Mouse (Mus musculus) heart, embryonic 16.5 days (tissue): ENCODE measurements around the gene Arhgap23. TPM values are rescaled to one million over a fixed set of nuclear protein-coding genes. Genes with fewer than 3 reads are reported as not detected.

Source experiments
- ATAC-seq: fragments of 200-750 bp; cut with Nextera tagmentation; replicated peaks from 2 replicates; pipeline ENCODE4 v1.8.0; 2017; ENCODE audit warnings: moderate number of reproducible peaks; ENCODE audit not compliant: insufficient read depth, low FRiP score; ENCODE audit errors: extremely low read depth
- H3K27ac ChIP-seq: fragments of 300-500 bp; sonication (generic); 2 replicates; pipeline ENCODE4 v1.5.1; 2014; ENCODE audit warnings: mild to moderate bottlenecking, low read length, control low read depth, moderate library complexity
- H3K27me3 ChIP-seq: fragments of 300-500 bp; sonication (generic); 2 replicates; pipeline ENCODE4 v1.6.1; 2014; ENCODE audit warnings: low read length, mixed read lengths; ENCODE audit not compliant: control insufficient read depth, insufficient read depth
- H3K36me3 ChIP-seq: fragments of 300-500 bp; sonication (generic); 2 replicates; pipeline ENCODE4 v1.6.1; 2014; ENCODE audit not compliant: control insufficient read depth, insufficient read depth
- H3K4me1 ChIP-seq: fragments of 300-500 bp; sonication (generic); 2 replicates; pipeline ENCODE4 v1.6.1; 2014; ENCODE audit warnings: low read length, mixed read lengths; ENCODE audit not compliant: control insufficient read depth, insufficient read depth
- H3K4me2 ChIP-seq: fragments of 300-500 bp; sonication (generic); 2 replicates; pipeline ENCODE4 v1.6.1; 2014; ENCODE audit warnings: low read depth, mild to moderate bottlenecking, control low read depth, low read length
- H3K4me3 ChIP-seq: fragments of 300-500 bp; sonication (generic); 2 replicates; pipeline ENCODE4 v1.5.1; 2014; ENCODE audit warnings: mild to moderate bottlenecking, control low read depth, low read length
- H3K9ac ChIP-seq: fragments of 300-500 bp; sonication (generic); 2 replicates; pipeline ENCODE4 v1.6.1; 2014; ENCODE audit warnings: low read length, control low read depth
- H3K9me3 ChIP-seq: fragments of 300-500 bp; sonication (generic); replicated peaks from 2 replicates; pipeline ENCODE4 v1.6.1; 2016; ENCODE audit warnings: low read length; ENCODE audit not compliant: control insufficient read depth
- WGBS: fragments of 180-500 bp; shearing (Covaris S2); extraction: QIAGEN DNeasy Blood & Tissue Kit; methylation state at CpG from one replicate; pipeline ENCODE4 v1.1.7; 2014; 5-methylcytosine and 5-hydroxymethylcytosine counted together
- polyA plus RNA-seq: library from polyadenylated mRNA; unstranded; fragments of >200 nt; fragmentation: Nextera tagmentation; extraction: Ambion mirVana; gene quantifications from 2 replicates; pipeline ENCODE4 v1.2.1, GENCODE M21; 2015

The Arhgap23 gene
- polyA plus RNA-seq, 1 experiment from 2014 or later, result 5.5 TPM

DNA sequence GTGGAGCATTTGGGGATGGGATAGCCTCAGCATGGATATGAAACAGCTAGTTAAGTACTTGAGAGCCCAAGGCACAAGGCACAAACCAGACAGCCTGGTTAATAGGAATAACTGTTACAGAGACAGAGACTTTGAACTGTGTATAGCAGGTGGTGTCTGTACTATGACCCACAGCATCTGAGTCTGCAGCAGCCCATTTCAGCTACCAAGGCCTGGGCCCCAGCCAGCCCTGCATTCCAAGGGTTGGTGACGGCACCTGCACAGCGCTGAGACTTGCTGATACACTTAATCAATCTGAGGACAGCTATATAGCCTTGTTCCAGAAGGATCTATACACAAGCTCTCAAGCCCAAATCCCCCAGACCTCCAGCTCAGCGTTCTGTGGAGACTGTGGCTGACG is 82.2 kb downstream of the Arhgap23 start:
- H3K36me3 ChIP-seq, result peaks cover 58% of the 10 kb centered on the region
- H3K27me3 ChIP-seq, result no peaks in the 10 kb centered on the region; the same call in none of the 2 replicates
- H3K4me3 ChIP-seq, result no peak overlapping the region
- ATAC-seq, result no peak
- H3K27ac ChIP-seq, result no peak overlapping the region
- H3K4me2 ChIP-seq, result no peak overlapping the region
- peaks cover 4% of the 10 kb centered on the region; the same call in 1 of the 2 replicates for H3K9me3 ChIP-seq
- 91% methylated on average over 4 of the region's 4 CpGs for WGBS
- peaks cover 2% of the 10 kb centered on the region; the same call in 1 of the 2 replicates for H3K4me1 ChIP-seq
- no peak overlapping the region for H3K9ac ChIP-seq

DNA sequence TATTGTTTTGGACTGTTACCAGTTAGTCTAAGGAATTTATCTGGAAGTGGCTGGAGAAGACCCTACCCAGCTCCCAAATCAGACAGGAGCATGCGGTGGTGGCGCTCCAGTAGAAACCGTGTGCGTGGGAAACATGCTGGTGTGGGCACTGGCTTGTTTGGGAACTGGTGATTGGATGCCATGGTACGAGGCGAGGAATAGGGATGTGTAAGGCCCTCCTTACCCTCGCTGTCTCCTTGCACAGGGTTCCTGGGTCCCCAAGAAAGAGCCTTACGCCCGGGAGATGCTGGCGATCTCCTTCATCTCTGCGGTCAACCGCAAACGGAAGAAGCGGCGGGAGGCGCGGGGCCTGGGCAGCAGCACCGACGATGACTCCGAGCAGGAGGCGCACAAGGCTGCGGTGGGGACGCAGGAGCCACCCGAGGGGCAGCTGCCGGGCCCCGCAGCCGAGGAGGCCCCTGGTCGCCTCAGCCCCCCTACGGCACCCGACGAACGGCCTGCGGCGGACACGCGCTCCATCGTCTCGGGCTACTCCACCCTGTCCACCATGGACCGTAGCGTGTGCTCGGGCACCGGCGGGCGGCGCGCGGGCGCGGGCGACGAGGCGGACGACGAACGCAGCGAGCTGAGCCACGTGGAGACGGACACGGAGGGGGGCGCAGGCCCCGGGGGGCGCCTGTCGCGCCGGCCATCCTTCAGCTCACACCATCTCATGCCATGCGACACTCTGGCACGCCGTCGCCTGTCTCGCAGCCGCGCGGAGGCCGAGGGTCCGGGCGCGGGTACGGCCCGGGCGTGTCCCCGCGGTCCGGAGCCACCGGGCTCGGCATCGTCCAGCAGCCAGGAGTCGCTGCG is 84.8 kb downstream of the Arhgap23 start, which contains the start of gene 4933428G20Rik:
4933428G20Rik (minus strand) TSS at position 476 of the 855 bp plus-strand sequence.
- H3K27me3 ChIP-seq, result no peaks in the 10 kb centered on the region; the same call in none of the 2 replicates
- 38% methylated on average over 75 of the region's 88 CpGs for WGBS

DNA sequence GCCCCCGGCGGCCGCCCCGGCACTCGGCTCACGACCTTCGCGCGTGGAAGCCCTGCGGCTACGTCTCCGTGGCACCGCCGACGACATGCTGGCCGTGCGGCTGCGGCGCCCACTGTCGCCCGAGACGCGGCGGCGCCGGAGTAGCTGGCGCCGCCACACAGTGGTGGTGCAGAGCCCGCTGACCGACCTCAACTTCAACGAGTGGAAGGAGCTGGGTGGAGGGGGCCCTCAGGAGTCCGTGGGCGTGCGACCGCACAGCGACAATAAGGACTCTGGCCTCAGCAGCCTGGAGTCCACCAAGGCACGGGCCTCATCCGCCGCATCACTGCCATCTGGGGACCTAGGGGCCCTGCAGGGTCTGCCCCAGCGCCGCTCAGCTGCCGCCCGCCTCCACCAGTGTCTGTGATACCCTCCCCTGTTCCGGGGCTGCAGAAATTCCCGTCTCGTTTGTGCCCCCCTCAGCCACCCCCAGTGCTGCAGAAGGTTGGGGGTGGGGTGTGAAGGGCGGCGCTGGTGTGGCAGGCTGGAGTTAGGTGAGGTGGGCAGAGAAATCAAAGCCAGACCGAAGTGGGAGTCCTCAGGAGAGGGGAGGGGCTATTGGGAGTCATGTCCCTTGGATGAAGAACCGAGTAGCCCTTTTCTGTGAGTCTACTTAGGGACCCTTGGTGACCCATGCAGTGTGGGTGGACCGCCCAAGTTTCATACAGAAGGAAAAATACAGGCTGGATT is 85.6 kb downstream of the Arhgap23 start:
- Histone ChIP-seq H3K9me3 (no peaks in the 10 kb centered on the region), H3K27ac (no peak overlapping the region), H3K9ac (no peak overlapping the region), H3K4me1 (peaks cover 2% of the 10 kb centered on the region; the same call in 1 of the 2 replicates), H3K27me3 (no peaks in the 10 kb centered on the region; the same call in none of the 2 replicates), H3K36me3 (peaks cover 28% of the 10 kb centered on the region), H3K4me3 (no peak overlapping the region; the same call in 1 of the 2 replicates), H3K4me2 (peak overlapping the region; percentile 25; the same call in 1 of the 2 replicates)
- no peak for ATAC-seq
- 55% methylated on average over 51 of the region's 51 CpGs for WGBS

More for the DNA sequence above, 84.8 kb downstream of the Arhgap23 start, which contains the start of gene 4933428G20Rik:
- H3K4me1 ChIP-seq, result peaks cover 2% of the 10 kb centered on the region; the same call in 1 of the 2 replicates
- no peaks in the 10 kb centered on the region for H3K9me3 ChIP-seq
- peak within 1 kb of the TSS; percentile 25; the same call in 1 of the 2 replicates for H3K4me2 ChIP-seq
- no peak for ATAC-seq
- H3K9ac ChIP-seq, result no peak within 1 kb of the TSS
- H3K36me3 ChIP-seq, result peaks cover 35% of the 10 kb centered on the region
- no peak within 1 kb of the TSS for H3K27ac ChIP-seq
- no peak within 1 kb of the TSS; the same call in 1 of the 2 replicates for H3K4me3 ChIP-seq

DNA sequence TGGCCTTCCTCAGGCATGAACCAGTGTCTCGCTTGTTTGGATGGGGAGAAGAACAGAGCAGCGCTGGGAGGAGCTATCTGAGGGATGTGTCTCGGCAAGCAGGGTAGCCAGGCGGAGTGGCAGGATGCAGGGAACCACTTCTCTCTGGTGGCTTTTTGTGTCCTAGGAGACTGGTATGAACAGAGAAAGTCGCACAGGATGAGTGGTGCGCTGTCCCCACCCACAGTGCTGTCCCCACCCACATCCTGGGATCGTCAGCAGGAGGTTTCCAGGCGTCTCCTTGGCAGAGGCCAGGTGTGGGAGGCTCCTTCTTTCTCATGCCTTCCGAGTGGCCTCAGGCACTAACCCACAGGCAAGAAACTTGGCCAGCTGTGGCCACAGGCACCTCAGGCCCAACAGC is 87.0 kb downstream of the Arhgap23 start:
- Histone ChIP-seq H3K27me3 (no peaks in the 10 kb centered on the region; the same call in none of the 2 replicates), H3K27ac (no peak overlapping the region), H3K4me2 (no peak overlapping the region), H3K4me1 (peaks cover 2% of the 10 kb centered on the region; the same call in 1 of the 2 replicates), H3K36me3 (peaks cover 21% of the 10 kb centered on the region), H3K9me3 (no peaks in the 10 kb centered on the region), H3K4me3 (no peak overlapping the region), H3K9ac (no peak overlapping the region)
- WGBS, result 53% methylated on average over 9 of the region's 9 CpGs
- ATAC-seq, result no peak

DNA sequence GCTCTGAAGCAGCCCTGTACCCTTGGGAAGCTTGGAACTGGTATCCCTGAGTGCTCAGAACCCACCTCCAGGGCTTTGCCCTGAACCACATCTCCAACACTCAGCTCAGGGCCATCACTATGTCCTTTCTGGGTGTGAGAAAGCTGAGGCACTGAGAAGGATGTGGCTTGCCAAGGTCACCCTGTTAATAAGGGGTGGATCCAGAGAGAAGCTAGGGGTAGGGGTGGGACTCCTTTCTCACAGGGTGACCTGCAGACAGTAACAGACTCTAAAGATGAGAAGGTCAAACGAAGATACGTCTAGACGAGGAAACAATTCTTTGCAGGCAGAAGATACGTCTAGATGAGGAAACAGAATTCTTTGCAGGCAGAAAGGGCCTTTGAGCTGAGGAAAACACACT is 87.5 kb downstream of the Arhgap23 start:
- no peak overlapping the region for H3K27ac ChIP-seq
- WGBS, result 81% methylated on average over 4 of the region's 4 CpGs

DNA sequence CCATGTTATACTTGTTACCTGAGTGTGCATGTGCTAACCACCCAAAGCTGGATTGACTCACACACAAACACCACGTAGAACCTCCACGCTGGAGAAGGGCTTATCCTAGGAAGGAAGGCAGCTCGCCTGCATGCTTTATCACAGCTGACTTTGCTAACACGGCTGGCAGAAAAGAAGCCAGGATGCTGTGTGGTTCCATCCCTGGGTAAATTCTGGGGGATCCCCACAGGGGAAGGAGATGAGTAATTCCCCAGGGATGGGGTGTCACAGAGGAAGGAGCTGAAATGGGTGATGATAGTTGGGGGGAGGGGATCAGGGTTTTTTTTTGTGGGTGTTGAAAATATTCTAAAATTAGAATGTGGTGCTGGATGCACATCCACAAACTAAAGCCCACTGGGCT is 90.5 kb downstream of the Arhgap23 start:
- no peak overlapping the region for H3K4me3 ChIP-seq
- ATAC-seq, result no peak
- H3K4me2 ChIP-seq, result no peak overlapping the region
- no peak overlapping the region for H3K27ac ChIP-seq
- H3K27me3 ChIP-seq, result peaks cover 3% of the 10 kb centered on the region; the same call in 1 of the 2 replicates
- H3K9me3 ChIP-seq, result no peaks in the 10 kb centered on the region
- 41% methylated on average over 4 of the region's 4 CpGs for WGBS
- no peak overlapping the region for H3K9ac ChIP-seq
- H3K36me3 ChIP-seq, result peaks cover 3% of the 10 kb centered on the region
- no peaks in the 10 kb centered on the region for H3K4me1 ChIP-seq

More for the DNA sequence above, 87.5 kb downstream of the Arhgap23 start:
- Histone ChIP-seq H3K4me2 (no peak overlapping the region), H3K36me3 (peaks cover 17% of the 10 kb centered on the region), H3K4me1 (peaks cover 2% of the 10 kb centered on the region; the same call in 1 of the 2 replicates), H3K9me3 (no peaks in the 10 kb centered on the region), H3K9ac (no peak overlapping the region), H3K27me3 (no peaks in the 10 kb centered on the region; the same call in none of the 2 replicates), H3K4me3 (no peak overlapping the region)
- ATAC-seq, result no peak

DNA sequence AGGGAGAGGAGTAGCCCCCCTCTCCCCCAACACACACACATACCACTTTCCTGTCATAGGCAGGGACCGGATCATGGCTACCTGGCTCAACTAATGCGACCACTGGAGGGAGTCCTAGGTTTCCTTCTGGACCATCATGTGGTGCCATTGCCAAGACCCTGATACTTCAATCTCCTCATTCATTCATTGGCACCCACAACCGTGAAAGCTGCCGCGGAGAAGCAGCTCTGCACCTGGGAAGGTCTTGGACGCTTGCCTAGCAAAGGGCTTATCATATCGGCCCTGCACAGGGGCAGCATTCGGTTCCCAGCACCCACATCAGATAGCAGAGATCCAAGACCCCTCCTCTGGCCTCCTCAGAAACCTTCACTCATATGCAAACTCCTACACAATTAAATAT is 91.0 kb downstream of the Arhgap23 start:
- ATAC-seq, result no peak
- Histone ChIP-seq H3K27ac (no peak overlapping the region), H3K9ac (no peak overlapping the region), H3K4me2 (no peak overlapping the region), H3K36me3 (no peaks in the 10 kb centered on the region; the same call in 1 of the 2 replicates), H3K4me1 (no peaks in the 10 kb centered on the region), H3K4me3 (no peak overlapping the region), H3K9me3 (no peaks in the 10 kb centered on the region), H3K27me3 (peaks cover 3% of the 10 kb centered on the region; the same call in 1 of the 2 replicates)
- 38% methylated on average over 8 of the region's 8 CpGs for WGBS

DNA sequence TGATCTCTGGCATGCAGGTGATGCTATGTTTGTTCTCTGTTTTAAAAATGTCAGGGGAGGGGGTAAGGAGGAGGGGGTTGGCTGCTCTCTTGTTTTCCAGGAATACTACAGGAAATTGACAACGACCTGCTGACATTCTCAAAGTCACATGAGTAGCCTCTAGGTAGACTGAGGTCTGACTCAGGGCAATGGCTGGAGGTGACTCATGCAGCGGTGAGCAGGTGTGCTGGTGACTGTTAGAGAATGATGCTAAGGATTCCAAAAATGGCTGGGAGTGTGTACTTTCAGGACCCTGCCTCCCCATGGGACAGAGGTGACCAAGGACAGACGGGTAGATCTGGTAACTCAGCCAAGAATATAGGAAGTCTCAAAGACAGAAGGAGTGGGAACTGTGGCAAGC is 92.9 kb downstream of the Arhgap23 start:
- no peak overlapping the region for H3K9ac ChIP-seq
- H3K4me2 ChIP-seq, result no peak overlapping the region
- H3K27ac ChIP-seq, result no peak overlapping the region
- WGBS, result 66% methylated on average over 3 of the region's 3 CpGs
- H3K36me3 ChIP-seq, result no peaks in the 10 kb centered on the region
- no peak for ATAC-seq
- no peaks in the 10 kb centered on the region for H3K9me3 ChIP-seq
- H3K4me3 ChIP-seq, result no peak overlapping the region
- peaks cover 3% of the 10 kb centered on the region; the same call in 1 of the 2 replicates for H3K27me3 ChIP-seq
- H3K4me1 ChIP-seq, result no peaks in the 10 kb centered on the region
